Mouse (Mus musculus) CD8-positive naive resting alpha-beta T cell, adult 2 months (primary cell): ENCODE measurements around the gene Nudc.

Experiments used
- DNase-seq, 2 experiments: peaks; one replicate each; pipeline ENCODE4 v3.0.0; 2022; ENCODE audit warnings: low read depth in 2 of 2, low spot score in 2 of 2

Gene Nudc

DNA sequence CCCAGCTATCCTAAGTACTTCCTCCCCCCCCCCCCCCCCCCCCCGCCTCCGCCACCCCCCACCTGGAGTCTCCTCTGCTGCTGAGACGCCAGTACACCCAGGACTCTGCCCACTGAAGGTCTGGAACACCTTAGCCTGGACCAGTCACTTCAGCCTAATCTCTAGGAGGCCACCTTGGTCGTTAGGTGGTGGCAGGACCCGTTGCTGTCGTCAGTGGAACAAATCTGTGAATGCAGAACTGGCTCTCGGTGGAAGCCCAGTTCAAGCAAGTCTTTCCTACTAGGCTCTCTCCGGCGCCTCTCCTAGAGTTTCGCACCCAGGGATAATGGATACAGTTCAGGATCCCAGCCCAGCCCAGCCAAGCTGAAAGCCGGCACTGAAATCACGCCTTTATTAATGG is 51.9 kb downstream of the Nudc start:
- no peak for DNase-seq

GRCm38 (mm10) chr4:133491800-133492199 is 54.0 kb downstream of the Nudc start:
- DNase-seq = no peak

- no peak for DNase-seq
Observed at GRCm38 (mm10) chr4:133489489-133490245, 56.1 kb downstream of the Nudc start.

- no peak for DNase-seq
Observed at GRCm38 (mm10) chr4:133488619-133489392, 57.0 kb downstream of the Nudc start.

DNA sequence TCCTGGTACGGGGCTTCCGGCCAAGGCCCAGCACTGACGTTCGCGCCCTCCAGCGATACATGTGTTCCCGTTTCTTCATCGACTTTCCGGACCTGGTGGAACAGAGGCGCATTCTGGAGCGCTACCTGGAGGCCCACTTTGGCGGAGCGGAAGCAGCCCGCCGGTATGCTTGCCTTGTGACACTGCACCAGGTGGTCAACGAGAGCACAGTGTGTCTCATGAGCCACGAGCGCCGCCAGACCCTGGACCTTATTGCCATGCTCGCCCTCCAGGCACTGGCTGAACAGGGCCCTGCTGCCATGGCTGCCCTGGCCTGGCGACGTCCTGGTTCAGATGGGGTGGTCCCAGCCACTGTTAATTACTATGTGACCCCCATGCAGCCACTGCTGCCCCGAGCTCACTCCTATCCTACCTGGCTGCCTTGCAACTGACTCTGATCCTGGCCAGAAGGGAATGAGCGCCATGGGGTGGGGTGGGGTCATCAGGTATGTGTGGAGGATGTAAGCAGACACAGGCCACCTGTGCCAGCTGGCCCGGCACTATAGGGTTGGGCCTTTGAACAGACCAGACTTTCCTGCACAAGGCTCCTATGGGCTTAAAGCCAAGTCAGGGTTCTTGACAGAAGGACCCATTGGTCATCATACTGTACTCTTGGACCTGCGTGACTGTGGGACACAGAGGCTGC is 59.0 kb downstream of the Nudc start:
- DNase-seq = no peak

GRCm38 (mm10) chr4:133485691-133486425 is 59.9 kb downstream of the Nudc start:
- DNase-seq = no peak

DNA sequence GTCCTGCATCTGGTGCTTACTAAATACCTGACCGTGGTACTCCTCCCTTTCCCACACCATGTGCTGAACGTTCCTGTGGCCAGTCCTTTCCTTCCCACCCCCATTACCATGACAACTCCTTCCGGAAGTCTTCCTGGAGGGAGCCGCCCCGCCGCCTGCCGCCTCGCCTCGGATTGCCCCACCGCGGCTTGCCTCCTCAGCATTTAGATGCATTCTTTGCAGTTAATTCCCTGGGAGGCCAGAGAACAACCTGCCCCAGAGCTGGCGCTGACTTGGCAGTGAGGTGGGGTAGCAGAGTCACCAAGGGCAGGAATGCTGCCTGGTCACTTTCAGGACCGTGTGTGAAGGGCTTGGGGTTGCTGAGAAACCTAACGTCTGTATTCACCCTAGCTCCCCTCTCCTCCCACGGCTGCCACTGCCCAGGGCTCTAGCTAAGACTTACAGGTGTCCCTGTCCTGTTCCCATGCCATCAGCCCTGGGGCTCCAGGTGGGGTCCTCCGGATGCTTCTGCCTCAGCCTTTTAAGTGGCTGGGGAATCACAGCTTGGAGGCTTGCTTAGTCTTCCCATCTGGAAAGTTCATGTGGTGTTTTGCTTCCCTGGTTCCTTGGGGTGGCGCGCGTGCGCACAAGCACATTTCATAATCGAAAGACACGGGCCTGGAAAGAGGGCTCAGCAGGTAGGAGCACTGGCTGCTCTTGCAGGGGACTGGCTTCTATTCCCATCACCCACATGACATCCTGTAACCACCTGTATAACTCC is 61.4 kb downstream of the Nudc start:
- no peak for DNase-seq
